Mouse (Mus musculus): ENCODE measurements around the gene Ostm1. TPM values are rescaled to one million over a fixed set of nuclear protein-coding genes. Genes with fewer than 3 reads are reported as not detected.

Gene Ostm1
- total RNA-seq, 2 experiments from 2014 or later, result 55.7 to 57.0 TPM

DNA sequence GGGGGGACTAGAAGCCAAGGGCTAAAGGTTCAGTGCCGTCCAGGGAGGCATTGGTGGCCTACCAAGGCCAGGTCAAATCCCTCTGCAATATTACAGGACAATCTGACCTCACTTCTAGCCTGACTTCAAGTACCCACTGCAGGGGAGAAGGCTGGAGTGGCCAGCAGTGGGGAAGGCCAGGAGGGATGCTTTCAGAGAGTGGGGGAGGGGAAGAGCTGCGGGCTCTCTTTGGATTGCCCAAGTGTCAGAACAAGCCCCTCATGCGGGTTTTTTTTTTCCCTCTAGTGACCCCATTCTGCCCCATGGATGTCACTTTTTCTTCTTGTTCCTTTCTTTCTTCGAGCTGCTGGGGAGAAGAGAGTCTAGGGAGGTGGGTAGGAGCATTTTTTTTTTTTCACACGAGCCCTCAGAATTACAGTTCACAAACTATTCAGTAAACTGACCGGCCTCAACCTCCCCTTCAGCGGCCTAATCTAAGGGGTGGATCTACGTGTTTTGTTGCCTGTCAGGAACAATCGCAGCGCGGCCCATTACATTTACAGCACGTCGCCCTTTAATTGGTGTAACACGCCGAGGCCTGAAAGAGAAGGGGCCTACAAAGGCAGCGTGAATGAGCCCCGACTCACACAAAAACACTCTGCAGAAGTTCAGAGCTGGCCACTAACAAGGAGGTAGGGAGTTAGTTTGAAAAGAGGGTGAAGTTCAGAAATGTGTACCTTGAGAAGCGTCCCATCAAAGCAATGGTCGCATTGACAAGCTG, 47.2 kb downstream of the Ostm1 start:
- DNase-seq, result no peak

DNA sequence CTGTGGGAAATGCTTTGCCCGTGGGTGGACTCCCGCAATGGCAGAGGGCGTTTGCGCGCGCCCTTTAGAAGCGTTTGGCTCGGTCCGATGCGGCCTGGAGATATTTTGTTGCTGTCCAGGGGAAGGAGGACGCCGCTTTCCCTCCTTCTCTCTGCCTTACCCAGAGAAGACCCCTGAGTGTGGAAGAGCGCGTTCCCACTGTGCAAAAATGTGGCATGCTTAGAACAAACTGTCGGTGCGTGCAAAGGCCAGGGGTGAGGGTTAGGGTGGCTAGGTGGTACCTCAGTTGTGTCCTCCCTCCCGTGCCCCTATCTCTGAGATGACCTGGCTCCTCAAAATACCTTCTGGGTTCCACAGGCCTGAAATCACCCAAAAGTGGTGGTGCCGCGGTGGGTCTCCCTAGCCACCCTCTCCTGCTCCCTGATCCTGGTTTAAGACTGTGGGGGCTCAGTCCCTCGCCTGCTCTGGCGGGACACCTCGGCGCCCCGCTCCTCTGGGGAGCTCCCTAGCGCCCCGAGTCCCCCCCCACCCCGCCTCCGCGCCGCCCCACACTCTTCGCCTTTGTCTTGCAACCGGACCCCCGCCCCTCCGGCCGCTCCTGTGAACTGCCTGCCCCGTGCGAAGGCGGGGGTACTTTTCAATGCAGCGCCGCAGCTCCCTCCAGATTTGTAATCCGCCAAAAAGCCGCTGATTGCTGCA, 48.3 kb downstream of the Ostm1 start:
- DNase-seq, result no peak

DNA sequence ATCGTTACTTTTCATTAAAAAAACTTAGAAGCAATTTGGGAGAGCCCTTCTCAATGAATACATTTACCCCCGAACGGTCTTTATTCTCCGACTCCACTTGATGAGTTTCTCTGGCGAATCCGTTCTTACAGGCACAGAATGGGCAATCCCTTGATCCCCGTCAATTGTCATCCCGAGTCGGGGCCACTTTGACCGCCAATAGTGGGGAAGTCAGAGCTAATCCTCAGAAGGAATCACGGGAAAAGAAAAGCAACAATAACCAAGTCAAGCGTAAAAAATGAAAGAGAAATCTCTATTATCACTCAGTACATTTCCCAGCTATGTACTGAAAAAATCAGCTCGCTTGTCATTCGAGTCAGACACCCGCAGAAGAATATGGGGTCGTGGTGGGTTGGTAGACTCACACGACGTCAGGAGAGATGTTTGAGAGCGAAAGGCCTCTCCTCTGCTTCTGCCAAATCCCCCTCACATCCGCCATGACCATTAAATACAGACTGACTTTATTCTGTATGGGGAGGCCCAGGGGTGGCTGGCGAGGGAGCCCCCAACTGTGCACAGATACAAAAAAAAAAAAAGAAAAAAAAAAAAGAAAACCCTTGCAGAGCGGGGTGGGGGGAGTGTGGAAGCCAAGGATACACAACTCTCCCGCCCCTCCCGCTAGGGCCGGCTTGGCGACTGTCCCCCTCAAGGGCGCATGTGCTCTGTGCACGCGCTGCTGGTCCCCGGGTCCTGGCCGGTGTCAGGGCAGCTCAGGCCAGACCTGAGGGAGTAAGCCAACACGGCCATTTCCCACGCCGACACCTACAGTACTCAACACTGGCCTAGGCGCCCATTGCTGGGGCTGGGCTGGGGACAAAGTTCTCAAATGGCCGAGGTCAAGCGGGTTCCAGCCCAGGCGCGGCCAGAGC, 49.1 kb downstream of the Ostm1 start:
- no peak for DNase-seq

DNA sequence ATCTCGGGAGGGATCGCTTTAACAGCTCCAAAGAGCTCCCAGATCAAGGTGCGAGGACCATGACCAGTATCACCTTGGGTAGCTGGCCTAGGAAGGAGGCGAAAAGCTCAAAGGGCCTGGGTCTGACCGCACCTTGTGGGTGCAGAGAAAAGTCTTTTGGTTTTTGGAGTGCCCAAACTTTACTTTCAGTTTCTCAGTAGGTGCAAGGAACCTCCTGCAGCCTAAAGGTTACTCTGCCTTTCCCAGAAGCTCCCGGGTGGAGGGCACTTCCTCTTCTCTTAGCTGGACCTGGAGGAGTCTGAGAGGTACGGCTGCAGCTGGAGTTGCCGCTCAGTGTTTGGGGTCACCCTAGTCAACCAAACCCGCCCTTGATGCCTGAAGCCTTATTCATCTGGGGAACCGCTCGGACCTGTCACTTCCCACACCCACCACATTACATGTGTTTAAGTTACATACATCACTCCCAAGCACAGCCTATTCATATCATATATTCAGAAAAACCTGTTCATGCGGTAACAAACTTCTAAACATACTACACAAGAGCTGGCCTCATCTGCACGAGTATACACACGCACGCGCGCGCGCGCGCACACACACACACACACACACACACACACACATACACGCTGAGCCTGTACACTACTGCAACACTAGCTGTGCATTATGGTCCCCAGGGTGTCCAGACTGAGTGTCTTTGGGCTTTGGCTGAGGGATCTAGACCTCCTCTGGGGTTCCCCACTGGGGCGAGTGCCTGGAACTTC, 49.9 kb downstream of the Ostm1 start:
- no peak for DNase-seq

DNA sequence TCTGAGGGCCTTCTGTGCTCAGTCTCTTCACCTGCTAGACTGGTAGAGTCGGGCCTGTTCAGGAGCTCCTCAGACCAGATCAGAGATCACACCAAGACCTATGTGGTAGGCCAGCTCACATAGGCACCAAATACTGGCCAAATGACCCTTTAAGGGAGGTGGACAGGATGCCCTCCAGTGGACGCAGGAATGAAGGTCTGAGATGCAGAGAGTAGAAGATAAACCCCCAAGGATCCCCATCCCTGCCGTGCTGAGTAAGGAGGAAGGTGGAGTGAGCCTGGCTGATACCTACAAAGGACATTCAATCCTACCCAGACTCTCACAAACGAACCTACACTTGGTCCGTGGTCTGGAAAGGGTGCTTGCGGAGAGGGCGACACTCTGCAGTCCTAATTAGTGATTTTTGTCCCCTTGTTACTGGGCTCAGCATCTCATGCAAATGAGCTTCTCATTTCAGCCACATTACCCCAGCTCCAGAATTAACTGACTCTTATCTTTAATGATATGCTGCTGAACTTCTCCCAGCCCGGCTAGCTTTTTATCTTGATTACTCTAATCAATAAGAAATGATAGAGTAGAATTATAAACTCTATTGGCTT, 50.6 kb downstream of the Ostm1 start:
- DNase-seq, result no peak

DNA sequence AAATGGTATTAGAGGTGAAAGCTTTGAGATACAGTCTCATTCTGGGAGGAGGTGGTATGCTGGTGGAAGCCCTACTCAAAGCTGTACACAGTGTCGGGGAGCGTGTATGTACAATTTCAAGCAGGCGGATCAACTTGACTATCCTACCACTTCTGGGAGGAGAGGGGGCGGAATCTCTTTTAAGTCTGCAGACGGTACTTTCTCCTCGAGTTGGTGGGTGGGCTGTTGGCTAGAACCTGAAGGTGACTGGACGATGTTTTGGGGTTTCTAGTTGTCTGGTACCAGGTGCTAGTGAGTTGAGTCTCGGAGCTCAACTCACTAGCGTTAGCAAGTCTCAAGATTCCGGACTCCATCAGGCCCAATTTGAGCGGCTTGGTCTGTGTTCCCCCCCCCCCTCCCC, 51.4 kb downstream of the Ostm1 start:
- no peak for DNase-seq

DNA sequence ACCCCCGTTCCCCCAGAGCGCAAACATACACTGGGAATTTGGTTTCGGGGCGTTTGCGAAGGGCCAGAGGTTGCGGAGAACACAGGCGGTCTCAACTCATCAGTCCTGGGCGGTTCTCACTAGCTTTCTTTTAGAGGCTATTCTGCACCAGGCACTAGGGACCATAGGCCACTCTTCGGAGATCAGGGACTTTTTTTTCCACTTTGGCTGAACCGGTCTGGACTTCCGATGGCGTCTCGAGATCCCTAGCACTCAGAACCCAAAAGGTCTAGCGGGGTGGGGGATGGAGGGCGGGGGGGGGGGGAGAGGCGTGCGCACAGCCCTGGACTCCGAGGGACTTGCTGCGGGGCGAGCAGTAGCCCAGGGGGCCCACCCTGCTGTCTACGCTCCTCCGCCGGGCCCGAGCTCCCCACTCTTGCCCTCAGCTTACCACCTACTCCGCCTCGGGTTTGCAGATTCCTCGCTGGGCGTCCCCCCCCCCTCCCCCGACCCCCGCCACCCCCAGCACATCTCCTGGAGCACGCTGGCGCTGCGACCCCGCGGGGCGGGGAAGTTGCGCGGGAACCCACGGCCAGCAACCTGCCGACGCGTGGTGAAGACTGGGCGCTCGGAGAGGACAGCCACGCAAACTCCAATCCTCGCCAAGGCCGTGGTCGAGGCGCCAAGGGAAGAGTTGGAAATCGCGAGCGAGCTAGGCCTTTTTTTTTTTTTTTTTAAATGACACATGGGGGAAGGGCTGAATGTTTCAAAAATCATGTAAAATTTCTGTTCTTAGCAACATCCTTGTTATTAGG, 52.1 kb downstream of the Ostm1 start:
- no peak for DNase-seq

DNA sequence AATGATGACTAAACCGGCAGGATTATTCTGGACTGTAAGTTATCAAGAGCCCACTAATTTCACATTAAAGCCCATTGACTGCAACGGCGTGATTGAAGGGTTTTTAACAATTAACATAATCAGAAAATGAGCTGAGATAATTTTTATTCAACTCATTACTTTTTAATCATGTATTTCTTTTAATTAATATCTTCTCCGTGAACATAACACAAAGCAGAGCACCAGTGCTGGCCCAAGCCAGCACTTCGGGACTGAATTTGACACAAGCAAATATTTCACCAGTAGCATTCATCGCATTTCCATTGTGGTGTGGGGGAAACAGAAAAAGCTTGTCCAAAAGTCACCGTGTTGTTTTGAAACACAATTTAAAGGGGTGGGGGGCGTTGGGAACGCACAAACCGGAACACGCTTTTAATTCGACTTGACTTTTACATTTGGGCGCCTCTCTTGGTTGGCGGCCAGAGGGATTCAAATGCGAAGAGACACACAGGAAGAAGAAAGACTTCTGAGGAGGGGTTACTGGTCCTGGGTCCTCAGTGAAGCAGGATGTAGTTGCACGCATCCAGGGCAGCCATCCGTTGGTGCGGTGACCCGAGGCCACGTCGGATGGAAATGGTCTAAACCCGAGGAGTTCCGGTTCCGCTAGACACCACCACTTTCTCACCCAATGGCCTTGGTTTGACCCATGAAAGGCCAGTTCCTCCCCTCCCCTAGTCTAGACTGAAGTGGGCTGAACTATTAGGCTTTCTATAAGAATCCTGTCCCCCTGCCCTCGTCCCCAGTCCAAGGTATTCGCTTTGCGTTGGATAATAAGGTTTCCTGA, 52.9 kb downstream of the Ostm1 start:
- no peak for DNase-seq

DNA sequence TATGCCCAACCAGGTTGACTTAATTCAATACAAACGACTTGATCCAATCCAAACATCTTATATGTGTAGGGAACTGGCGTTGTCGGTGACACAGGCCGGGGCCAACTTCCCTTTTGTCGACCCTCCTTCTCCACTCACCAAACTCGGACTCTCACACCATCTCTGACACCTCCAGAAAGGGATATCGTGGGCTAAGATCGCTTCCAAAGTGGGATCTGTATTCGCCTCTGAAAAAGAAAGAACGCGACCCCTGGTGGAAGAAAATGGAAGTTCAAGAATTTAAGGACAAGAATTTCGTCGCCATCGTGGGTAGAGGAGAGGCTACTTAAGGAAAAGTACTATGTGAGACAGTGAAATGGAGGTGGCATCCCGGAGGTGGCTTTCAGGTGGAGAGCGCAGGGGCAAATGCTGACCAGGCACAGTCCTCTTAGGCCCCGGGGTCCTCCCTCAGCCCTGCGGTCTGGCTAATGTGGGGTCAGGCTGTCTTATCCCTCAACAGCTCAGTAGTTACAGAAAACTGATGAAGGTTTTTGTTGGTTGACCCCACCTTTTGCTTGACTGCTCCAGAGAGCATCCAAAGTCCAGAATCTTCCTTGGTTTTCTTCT, 53.7 kb downstream of the Ostm1 start:
- DNase-seq, result no peak

DNA sequence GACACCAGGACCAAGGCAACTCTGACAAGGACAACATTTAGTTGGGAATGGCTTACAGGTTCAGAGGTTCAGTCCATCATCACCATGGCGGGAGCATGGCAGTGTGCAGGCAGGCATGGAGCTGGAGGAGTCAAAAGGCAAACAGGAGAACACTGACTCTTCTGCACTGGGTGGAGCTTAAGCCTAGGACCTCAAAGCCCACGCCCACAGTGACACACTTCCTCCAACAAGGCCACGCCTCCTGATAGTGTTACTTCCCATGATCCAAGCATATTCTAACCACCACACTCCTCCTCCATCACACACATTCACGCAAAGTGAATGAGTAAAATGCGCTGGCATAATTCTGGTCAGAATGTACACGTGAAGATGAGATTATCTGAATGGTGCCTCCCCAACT, 56.2 kb downstream of the Ostm1 start:
- no peak for DNase-seq

DNA sequence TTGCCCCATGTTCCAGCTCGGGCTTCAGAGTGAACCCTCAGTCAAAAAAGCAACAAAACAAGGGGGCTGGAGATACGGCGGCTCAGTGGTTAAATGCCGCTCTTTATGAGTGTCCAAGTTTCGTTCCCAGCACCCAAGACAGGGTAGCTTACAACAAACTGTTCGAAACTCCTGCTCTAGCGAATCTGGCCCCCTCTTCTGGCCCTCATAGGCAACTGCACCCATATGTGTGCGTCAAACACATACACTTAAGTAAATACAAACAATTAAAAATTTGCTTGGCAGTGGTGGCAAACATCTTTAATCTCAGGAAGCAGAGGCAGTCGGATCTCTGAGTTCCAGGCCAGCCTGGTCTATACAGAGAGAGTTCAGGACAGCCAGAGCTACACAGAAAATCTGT, 60.0 kb downstream of the Ostm1 start:
- DNase-seq, result no peak

DNA sequence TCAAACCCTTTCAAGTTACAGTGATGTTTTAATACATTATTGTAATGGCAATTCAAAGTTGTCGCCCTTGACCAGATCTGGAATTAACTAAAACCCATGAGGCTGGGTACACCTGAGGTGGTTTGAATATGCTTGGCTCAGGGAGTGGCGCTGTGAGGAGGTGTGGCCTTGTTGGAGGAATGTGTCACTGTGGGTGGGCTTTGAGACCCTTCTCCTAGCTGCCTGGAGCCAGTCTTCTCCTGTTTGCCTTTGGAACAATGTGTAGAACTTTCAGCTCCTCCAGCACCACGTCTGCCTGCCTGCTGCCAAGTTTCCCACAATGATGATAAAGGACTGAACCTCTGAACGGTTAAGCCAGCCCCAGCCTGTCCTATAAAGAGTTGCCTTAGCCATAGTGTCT, 62.7 kb downstream of the Ostm1 start:
- DNase-seq, result no peak

DNA sequence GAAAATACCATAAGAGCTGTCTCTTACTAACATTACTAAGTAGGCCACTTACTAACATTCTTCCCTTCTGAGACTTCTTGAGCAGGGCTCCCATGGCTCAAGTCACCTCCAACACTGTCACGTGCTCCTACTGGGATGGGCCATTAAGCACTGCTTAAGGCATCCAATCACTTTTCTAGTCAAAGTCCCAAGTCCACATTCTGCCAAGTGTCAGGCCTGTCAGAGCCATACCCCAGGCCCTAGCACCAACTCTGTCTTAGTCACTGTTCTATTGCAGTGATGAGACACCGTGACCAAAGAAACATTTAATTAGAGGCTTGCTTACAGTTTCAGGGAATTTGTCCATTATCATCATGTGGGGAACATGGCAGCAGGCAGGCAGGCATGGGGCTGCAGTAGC, 78.3 kb downstream of the Ostm1 start:
- DNase-seq, result no peak

DNA sequence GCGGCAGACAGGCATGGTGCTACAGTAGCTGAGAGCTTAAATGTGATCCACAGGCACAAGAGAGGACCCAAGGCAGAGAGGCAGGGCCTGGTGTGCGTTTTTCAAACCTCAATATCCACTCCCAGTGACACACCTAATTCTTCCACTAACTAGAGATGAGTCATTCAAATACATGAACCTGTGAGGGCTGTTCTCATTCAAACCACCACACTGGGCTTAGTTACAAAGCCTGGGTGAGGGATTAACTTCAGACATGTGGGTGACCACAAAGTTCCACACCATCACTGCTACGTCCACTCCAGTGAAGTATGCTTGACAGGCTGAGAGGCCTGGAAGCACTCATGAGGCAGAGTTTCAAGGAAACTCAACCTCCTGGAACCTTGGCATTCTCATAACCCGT, 86.3 kb downstream of the Ostm1 start:
- DNase-seq, result no peak

DNA sequence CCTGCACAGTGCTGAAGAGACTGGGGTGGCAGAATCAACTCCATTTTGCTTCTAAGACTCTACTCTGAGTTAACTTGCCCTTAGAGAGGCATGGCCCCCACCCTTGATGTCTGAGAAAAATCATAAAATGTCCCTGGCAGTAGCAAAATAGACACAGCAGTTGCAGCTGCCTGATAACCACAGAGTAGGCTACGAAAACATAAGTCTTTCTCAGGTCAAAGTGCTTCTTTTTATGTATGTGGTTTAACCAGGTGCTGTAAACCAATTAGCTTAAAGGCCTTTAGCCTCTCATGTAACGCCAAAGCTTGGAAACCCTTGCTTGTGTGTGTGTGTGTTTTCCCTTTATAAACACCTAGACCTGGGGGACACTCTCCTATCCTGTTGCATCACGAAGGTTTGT, 89.2 kb downstream of the Ostm1 start:
- no peak for DNase-seq

DNA sequence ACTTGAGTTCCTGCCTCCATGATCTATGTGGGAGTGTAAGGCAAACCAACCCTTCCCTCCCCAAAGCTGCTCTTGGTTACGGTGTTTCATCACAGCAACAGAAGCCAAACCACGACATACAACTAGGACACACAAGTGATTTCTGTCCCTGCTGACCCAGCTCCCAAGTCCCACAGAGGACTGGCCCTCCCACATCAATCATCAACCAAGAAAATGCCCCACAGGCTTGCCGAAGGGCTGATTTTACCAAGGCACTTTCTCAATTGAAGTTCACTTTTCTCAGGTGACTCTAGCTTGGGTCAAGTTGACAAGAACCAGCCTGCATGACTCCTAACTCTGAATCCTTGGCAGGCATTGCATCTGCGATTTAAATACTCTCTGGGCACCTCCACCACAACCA, 91.9 kb downstream of the Ostm1 start:
- DNase-seq, result no peak

DNA sequence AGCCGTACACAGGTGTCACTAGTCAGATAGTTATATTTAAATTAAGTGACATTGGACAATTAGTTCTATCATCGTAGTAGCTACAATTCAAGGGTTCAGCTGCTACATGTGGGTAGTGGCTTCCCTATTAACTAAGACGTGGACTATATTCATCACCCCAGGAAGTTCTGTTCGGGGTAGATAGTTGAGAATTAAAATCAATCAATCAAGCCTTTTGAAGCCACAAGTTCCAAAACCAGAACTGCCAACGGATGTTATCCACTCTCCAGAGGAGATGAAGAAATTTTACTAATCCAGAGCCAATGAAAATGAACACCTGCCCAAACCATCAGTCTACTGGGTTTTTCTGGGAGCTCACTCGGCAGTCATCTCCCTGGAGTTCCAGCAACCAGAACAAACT, 94.7 kb downstream of the Ostm1 start:
- DNase-seq, result no peak

DNA sequence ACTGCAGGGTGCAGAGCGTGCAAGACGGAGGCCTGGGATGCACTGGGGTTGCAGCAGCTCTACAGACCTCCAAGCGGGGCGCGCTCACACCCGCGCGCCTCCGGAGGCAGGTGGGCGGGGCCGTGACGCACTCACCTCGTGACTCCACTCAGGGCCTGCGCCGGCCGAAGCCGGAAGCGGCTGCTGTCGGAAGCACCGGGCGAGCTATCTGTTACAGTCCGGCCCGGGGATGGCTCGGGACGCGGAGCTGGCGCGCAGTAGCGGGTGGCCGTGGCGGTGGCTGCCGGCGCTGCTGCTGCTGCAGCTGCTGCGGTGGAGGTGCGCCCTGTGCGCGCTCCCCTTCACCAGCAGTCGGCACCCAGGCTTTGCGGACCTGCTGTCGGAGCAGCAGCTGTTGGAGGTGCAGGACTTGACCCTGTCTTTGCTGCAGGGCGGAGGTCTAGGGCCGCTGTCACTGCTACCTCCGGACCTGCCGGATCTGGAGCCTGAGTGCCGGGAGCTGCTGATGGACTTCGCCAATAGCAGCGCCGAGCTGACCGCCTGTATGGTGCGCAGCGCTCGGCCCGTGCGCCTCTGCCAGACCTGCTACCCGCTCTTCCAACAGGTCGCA, 95.2 kb downstream of the Ostm1 start:
- DNase-seq, result peak; percentile 87 to 90

DNA sequence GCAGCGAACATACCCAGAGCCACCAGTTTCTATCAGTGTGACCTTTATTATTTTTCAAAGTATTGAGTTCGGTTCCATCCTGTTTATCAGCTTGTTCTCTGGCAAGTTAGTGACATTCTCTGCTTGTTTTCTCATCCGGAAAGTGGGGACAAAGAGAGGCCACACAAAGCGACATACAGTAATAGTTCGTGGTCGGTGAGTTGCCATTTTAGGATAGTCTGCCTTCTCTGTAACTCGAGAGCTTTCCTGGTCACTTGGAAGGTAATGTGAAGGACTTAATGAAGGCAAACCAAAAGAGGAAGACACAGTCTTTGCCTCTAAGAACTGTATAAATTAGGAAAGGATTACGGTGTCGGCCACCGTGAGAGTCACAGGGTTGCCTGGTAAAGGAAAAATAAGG, 96.0 kb downstream of the Ostm1 start:
- no peak for DNase-seq

Measured in layer of hippocampus, postnatal 36 days (tissue).